Mouse (Mus musculus) cerebellum, postnatal 14 days (tissue): ENCODE results near the gene Cplx2.

Experiments
- DNase-seq, 2 experiments: peaks; one replicate each; pipeline ENCODE4 v3.0.0; 2021; ENCODE audit warnings: mixed read lengths in 2 of 2

The Cplx2 gene

GRCm38 (mm10) chr13:54404205-54404604, 33.1 kb downstream of the Cplx2 start:
- DNase-seq: no peak

- no peak for DNase-seq
Measured at GRCm38 (mm10) chr13:54405805-54406204, 34.7 kb downstream of the Cplx2 start.

GRCm38 (mm10) chr13:54411656-54412055, 40.5 kb downstream of the Cplx2 start:
- no peak for DNase-seq

GRCm38 (mm10) chr13:54412236-54412635, 41.1 kb downstream of the Cplx2 start:
- DNase-seq: peak in 1 of 2 experiments; percentile 35

GRCm38 (mm10) chr13:54412721-54413120, 41.6 kb downstream of the Cplx2 start:
- DNase-seq: no peak

- no peak for DNase-seq
Measured at GRCm38 (mm10) chr13:54415059-54415458, 43.9 kb downstream of the Cplx2 start.

GRCm38 (mm10) chr13:54418781-54419327, 47.7 kb downstream of the Cplx2 start:
- peak in 1 of 2 experiments; percentile 45 for DNase-seq

GRCm38 (mm10) chr13:54420226-54420625, 49.1 kb downstream of the Cplx2 start:
- DNase-seq: no peak

GRCm38 (mm10) chr13:54425269-54425668, 54.1 kb downstream of the Cplx2 start:
- DNase-seq: no peak

- DNase-seq: peak; percentile 61 to 66
Measured at GRCm38 (mm10) chr13:54426781-54427655, 55.9 kb downstream of the Cplx2 start.

- no peak for DNase-seq
Measured at GRCm38 (mm10) chr13:54428771-54429170, 57.6 kb downstream of the Cplx2 start.

- DNase-seq: no peak
Measured at GRCm38 (mm10) chr13:54430051-54430450, 58.9 kb downstream of the Cplx2 start.

GRCm38 (mm10) chr13:54431161-54431560, 60.0 kb downstream of the Cplx2 start:
- no peak for DNase-seq
